In genomic region chr9:105492744-105493143, GRCm38 (mm10) we compare ENCODE assay signal across 14 mouse cellular contexts. TPM values are rescaled to one million over a fixed set of nuclear protein-coding genes. Genes with fewer than 3 reads are reported as not detected.
A peak's percentile ranks its signal among the peaks of the same experiment; 100 is the strongest.
DNase-seq lines count a peak whose midpoint lies in the region; ATAC-seq lines count a peak whose summit lies in the region.
"Had no signal": no experiment of that assay in that cellular context is flagged by ENCODE, and none has a peak within 500 bp of the region (broad histone marks: within the 10 kb centered on the region; RNA-seq: fewer than 3 reads in every experiment).

No protein-coding gene starts in this region.

- 27% methylated on average over 3 of the region's 3 CpGs for WGBS in heart, embryonic 14.5 days
- 82% methylated on average over 3 of the region's 3 CpGs for WGBS in midbrain, embryonic 13.5 days
- WGBS in midbrain, embryonic 10.5 days = 86% methylated on average over 3 of the region's 3 CpGs
- WGBS in forebrain, embryonic 14.5 days = 78% methylated on average over 3 of the region's 3 CpGs
- 39% methylated on average over 3 of the region's 3 CpGs for WGBS in neural tube, embryonic 13.5 days

- H3K27me3 ChIP-seq in heart, embryonic 14.5 days (ENCODE audit: control insufficient read depth, insufficient read depth, low read length) = no peaks in the 10 kb centered on the region
- H3K27me3 ChIP-seq in midbrain, embryonic 13.5 days = no peaks in the 10 kb centered on the region
- H3K27me3 ChIP-seq in midbrain, embryonic 10.5 days (ENCODE audit: low read depth, poor library complexity, severe bottlenecking) = no peaks in the 10 kb centered on the region
- no peaks in the 10 kb centered on the region for H3K27me3 ChIP-seq in forebrain, embryonic 14.5 days (replicated peaks; ENCODE audit: control insufficient read depth, insufficient read depth, low read length)
- H3K27me3 ChIP-seq in neural tube, embryonic 13.5 days = no peaks in the 10 kb centered on the region
- H3K27me3 ChIP-seq: embryonic facial prominence, embryonic 12.5 days; stomach, embryonic 15.5 days had no signal

- peak overlapping the region; percentile 99; the same call in 1 of the 2 replicates for H3K4me2 ChIP-seq in heart, embryonic 14.5 days (ENCODE audit: low read length)
- H3K4me2 ChIP-seq in midbrain, embryonic 13.5 days (replicated peaks) = peak overlapping the region; percentile 97
- peak overlapping the region; percentile 98; the same call in 1 of the 2 replicates for H3K4me2 ChIP-seq in forebrain, embryonic 14.5 days (ENCODE audit: low read length)
- H3K4me2 ChIP-seq in neural tube, embryonic 13.5 days = peak overlapping the region; percentile 96

- no peak for DNase-seq in heart, adult 11 months
- DNase-seq in midbrain, embryonic 10.5 days (ENCODE audit: low spot score) = no peak
- no peak for DNase-seq in forebrain, embryonic 14.5 days (ENCODE audit: low spot score)
- no peak for DNase-seq in gastrocnemius, adult 18-20 months (ENCODE audit: low spot score)
- DNase-seq in spleen, postnatal 36 days (ENCODE audit: low spot score in 2 of 2) = no peak
- DNase-seq: cerebellum, postnatal 10 days; liver, postnatal 0 days; retina, postnatal 1 day had no signal

- H3K36me3 ChIP-seq in heart, embryonic 14.5 days (ENCODE audit: control insufficient read depth, insufficient read depth, low read length) = no peaks in the 10 kb centered on the region
- H3K36me3 ChIP-seq in midbrain, embryonic 13.5 days = peaks cover 2% of the 10 kb centered on the region
- H3K36me3 ChIP-seq in midbrain, embryonic 10.5 days = peaks cover 17% of the 10 kb centered on the region
- H3K36me3 ChIP-seq in forebrain, embryonic 14.5 days (ENCODE audit: control insufficient read depth, insufficient read depth, low read length) = peaks cover 7% of the 10 kb centered on the region; the same call in 1 of the 2 replicates
- H3K36me3 ChIP-seq in neural tube, embryonic 13.5 days = peaks cover 14% of the 10 kb centered on the region
- H3K36me3 ChIP-seq: embryonic facial prominence, embryonic 12.5 days; stomach, embryonic 15.5 days had no signal

- H3K9me3 ChIP-seq in heart, embryonic 14.5 days (ENCODE audit: control insufficient read depth, low read length) = no peaks in the 10 kb centered on the region
- H3K9me3 ChIP-seq in midbrain, embryonic 13.5 days = no peaks in the 10 kb centered on the region
- H3K9me3 ChIP-seq in midbrain, embryonic 10.5 days (replicated peaks) = no peaks in the 10 kb centered on the region
- H3K9me3 ChIP-seq in forebrain, embryonic 14.5 days (replicated peaks; ENCODE audit: control insufficient read depth, low read length) = no peaks in the 10 kb centered on the region
- no peaks in the 10 kb centered on the region for H3K9me3 ChIP-seq in neural tube, embryonic 13.5 days
- H3K9me3 ChIP-seq: embryonic facial prominence, embryonic 12.5 days; stomach, embryonic 15.5 days had no signal

- H3K9ac ChIP-seq in heart, embryonic 14.5 days (ENCODE audit: low read length) = 0 out of 2 replicates have a peak overlapping the region, but pooled peaks have one; percentile 13
- H3K9ac ChIP-seq in midbrain, embryonic 13.5 days (replicated peaks) = no peak overlapping the region
- no peak overlapping the region; the same call in 1 of the 2 replicates for H3K9ac ChIP-seq in forebrain, embryonic 14.5 days (ENCODE audit: low read length)
- H3K9ac ChIP-seq in neural tube, embryonic 13.5 days = peak overlapping the region; percentile 95; the same call in 1 of the 2 replicates
- H3K9ac ChIP-seq: embryonic facial prominence, embryonic 12.5 days; liver, postnatal 0 days; stomach, embryonic 15.5 days had no signal

- no peak overlapping the region for H3K27ac ChIP-seq in heart, embryonic 14.5 days (replicated peaks in 1 of 2; ENCODE audit: control insufficient read depth in 1 of 2, insufficient read depth in 1 of 2, low read depth in 2 of 2, low read length in 2 of 2)
- no peak overlapping the region for H3K27ac ChIP-seq in midbrain, embryonic 13.5 days
- H3K27ac ChIP-seq in midbrain, embryonic 10.5 days (replicated peaks) = no peak overlapping the region
- no peak overlapping the region for H3K27ac ChIP-seq in forebrain, embryonic 14.5 days (ENCODE audit: low read depth, low read length)
- no peak overlapping the region for H3K27ac ChIP-seq in neural tube, embryonic 13.5 days (replicated peaks)
- H3K27ac ChIP-seq: embryonic facial prominence, embryonic 12.5 days; kidney, postnatal 0 days; stomach, embryonic 15.5 days had no signal

- no peak for ATAC-seq in heart, embryonic 14.5 days (ENCODE audit: insufficient number of reproducible peaks, insufficient read depth, low FRiP score, low read depth)
- ATAC-seq in midbrain, embryonic 13.5 days = no peak
- no peak for ATAC-seq in forebrain, embryonic 14.5 days
- no peak for ATAC-seq in neural tube, embryonic 13.5 days (ENCODE audit: low read depth)
- ATAC-seq: liver, postnatal 0 days had no signal

- H3K4me1 ChIP-seq in heart, embryonic 14.5 days (ENCODE audit: control insufficient read depth in 2 of 2, insufficient read depth in 2 of 2, low read length in 2 of 2) = peaks cover 2 to 33% of the 10 kb centered on the region in 2 experiments; a peak in 3 of 4 replicates
- peaks cover 44% of the 10 kb centered on the region for H3K4me1 ChIP-seq in midbrain, embryonic 13.5 days (replicated peaks)
- peaks cover 25% of the 10 kb centered on the region for H3K4me1 ChIP-seq in midbrain, embryonic 10.5 days
- H3K4me1 ChIP-seq in forebrain, embryonic 14.5 days (ENCODE audit: control insufficient read depth, insufficient read depth, low read length) = peaks cover 9% of the 10 kb centered on the region; the same call in 1 of the 2 replicates
- H3K4me1 ChIP-seq in neural tube, embryonic 13.5 days (replicated peaks) = peaks cover 47% of the 10 kb centered on the region
- H3K4me1 ChIP-seq: embryonic facial prominence, embryonic 12.5 days; stomach, embryonic 15.5 days had no signal

- H3K4me3 ChIP-seq in heart, embryonic 14.5 days (ENCODE audit: control insufficient read depth in 1 of 2, insufficient read depth in 1 of 2, low read depth in 1 of 2, low read length in 2 of 2) = no peak overlapping the region
- H3K4me3 ChIP-seq in midbrain, embryonic 13.5 days (replicated peaks) = peak overlapping the region; percentile 86; the same call in 1 of the 2 replicates
- H3K4me3 ChIP-seq in midbrain, embryonic 10.5 days = no peak overlapping the region
- no peak overlapping the region for H3K4me3 ChIP-seq in forebrain, embryonic 14.5 days (ENCODE audit: low read depth, low read length)
- H3K4me3 ChIP-seq in neural tube, embryonic 13.5 days = peak overlapping the region; percentile 89; the same call in 1 of the 2 replicates
- H3K4me3 ChIP-seq: embryonic facial prominence, embryonic 12.5 days; stomach, embryonic 15.5 days had no signal

RNA-seq across cellular contexts. Expression of gene Atp2c1, which starts 34.4 kb away (rescaled TPM):
- 53.4 and 62.8 TPM in 2 replicates for polyA plus RNA-seq in heart, embryonic 14.5 days (2014; fragmentation: Nextera tagmentation; extraction: Ambion mirVana)
- 85.8 and 89.0 TPM in 2 replicates for polyA plus RNA-seq in midbrain, embryonic 13.5 days (2015; fragmentation: Nextera tagmentation; extraction: Ambion mirVana)
- 54.8 and 56.3 TPM in 2 replicates for polyA plus RNA-seq in midbrain, embryonic 10.5 days (2016; fragmentation: Nextera tagmentation; extraction: Ambion mirVana)
- polyA plus RNA-seq in forebrain, embryonic 14.5 days (2014; fragmentation: Nextera tagmentation; extraction: Ambion mirVana) = 75.8 and 95.0 TPM in 2 replicates
- polyA plus RNA-seq in neural tube, embryonic 13.5 days (2015; fragmentation: Nextera tagmentation; extraction: Ambion mirVana) = 97.1 and 100 TPM in 2 replicates
- 10 to 100 TPM; 38.5 to 45.0 TPM for total RNA-seq in gastrocnemius, adult 18-20 months (2021)

Comparison
In these comparisons a context has a peak if more than half of its experiments do, and no peak if none do; other contexts are left out.
1. H3K4me3 ChIP-seq: peak in midbrain, embryonic 13.5 days (single experiment) and neural tube, embryonic 13.5 days (single experiment); none in heart, embryonic 14.5 days (0 of 2), midbrain, embryonic 10.5 days (single experiment) and forebrain, embryonic 14.5 days (single experiment).
2. H3K9ac ChIP-seq: peak in heart, embryonic 14.5 days (single experiment) and neural tube, embryonic 13.5 days (single experiment); none in midbrain, embryonic 13.5 days (single experiment) and forebrain, embryonic 14.5 days (single experiment).
3. Peak in every context shown above with its lines, with median percentiles within 50 percentile points of each other: H3K4me2 ChIP-seq.